ENCODE assay signal across 8 mouse cellular contexts in the genomic region with DNA sequence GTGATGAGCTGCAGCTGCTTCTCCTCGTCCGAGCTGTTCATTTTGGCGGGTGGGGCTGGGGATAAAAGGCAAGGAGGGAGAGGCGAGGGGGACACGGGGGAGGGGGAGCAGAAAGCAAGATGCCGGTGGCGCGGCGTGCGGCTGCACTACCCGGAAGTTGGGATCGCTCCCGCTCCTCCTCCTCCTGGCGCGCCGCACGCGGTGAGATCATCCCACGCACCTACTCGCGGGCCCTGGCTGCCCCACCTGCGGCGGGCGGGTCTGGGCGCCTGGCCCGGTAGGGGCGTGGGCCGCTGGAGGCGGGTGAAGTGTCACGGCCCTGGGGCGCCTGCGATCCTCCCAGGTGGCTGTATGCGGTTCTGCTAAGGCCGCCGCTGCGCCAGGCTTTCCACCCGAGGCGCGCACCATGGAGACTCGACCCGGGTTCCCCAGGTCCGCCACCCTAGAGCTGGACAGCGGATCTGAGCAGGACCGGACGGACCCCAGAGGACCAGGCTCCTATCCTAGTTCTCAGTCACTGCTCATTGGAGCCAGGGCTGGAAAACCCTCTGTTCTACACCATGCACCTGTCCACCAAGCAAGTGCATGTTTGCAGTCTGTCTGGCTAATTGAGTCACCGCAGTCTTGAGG. TPM values are rescaled to one million over a fixed set of nuclear protein-coding genes. Genes with fewer than 3 reads are reported as not detected.
DNase-seq lines count a peak whose midpoint lies in the region; ATAC-seq and TF ChIP-seq lines count a peak whose summit lies in the region.

Gene Shtn1 (minus strand): TSS at position 629 of the 630 bp plus-strand sequence.

- no peak for TF ChIP-seq CTCF in cortical plate, adult 2 months (IDR thresholded peaks at IDR 0.05; ENCODE audit: extremely low read depth, insufficient read depth, low read length)

- H3K9me3 ChIP-seq in heart, embryonic 10.5 days: no peaks in the 10 kb centered on the region
- no peaks in the 10 kb centered on the region for H3K9me3 ChIP-seq in kidney, embryonic 16.5 days (ENCODE audit: low read length)
- no peaks in the 10 kb centered on the region for H3K9me3 ChIP-seq in neural tube, embryonic 11.5 days (ENCODE audit: control insufficient read depth, low read length)

- peak within 1 kb of the TSS; percentile 88 for H3K4me3 ChIP-seq in cortical plate, adult 2 months (ENCODE audit: insufficient read depth, low read length)
- H3K4me3 ChIP-seq in heart, embryonic 10.5 days: peak within 1 kb of the TSS; percentile 81
- peak within 1 kb of the TSS; percentile 62 for H3K4me3 ChIP-seq in kidney, embryonic 16.5 days (ENCODE audit: low read length)
- peak within 1 kb of the TSS; percentile 56 for H3K4me3 ChIP-seq in neural tube, embryonic 11.5 days (ENCODE audit: low read depth, low read length)

- H3K4me2 ChIP-seq in kidney, embryonic 16.5 days (replicated peaks; ENCODE audit: low read depth, low read length): peak within 1 kb of the TSS; percentile 98
- H3K4me2 ChIP-seq in neural tube, embryonic 11.5 days (ENCODE audit: low read depth): peak within 1 kb of the TSS; percentile 99

- H3K27ac ChIP-seq in cortical plate, adult 2 months (ENCODE audit: insufficient read depth, low read length): peak within 1 kb of the TSS; percentile 76
- peak within 1 kb of the TSS; percentile 33 for H3K27ac ChIP-seq in heart, embryonic 10.5 days
- no peak within 1 kb of the TSS for H3K27ac ChIP-seq in kidney, embryonic 16.5 days (ENCODE audit: low read length)
- no peak within 1 kb of the TSS for H3K27ac ChIP-seq in neural tube, embryonic 11.5 days (ENCODE audit: low read depth, low read length)

- H3K36me3 ChIP-seq in heart, embryonic 10.5 days: no peaks in the 10 kb centered on the region
- no peaks in the 10 kb centered on the region for H3K36me3 ChIP-seq in kidney, embryonic 16.5 days (ENCODE audit: insufficient read depth, low read length)
- H3K36me3 ChIP-seq in neural tube, embryonic 11.5 days (ENCODE audit: control insufficient read depth, insufficient read depth, low read length): no peaks in the 10 kb centered on the region

- peak; percentile 78 for ATAC-seq in kidney, embryonic 16.5 days (ENCODE audit: low FRiP score, low TSS enrichment)
- no peak; the same call in 1 of the 2 replicates for ATAC-seq in neural tube, embryonic 11.5 days (ENCODE audit: insufficient read depth, low FRiP score, low TSS enrichment)

- 0 out of 2 replicates have a peak, but pooled peaks have one; percentile 42 for TF ChIP-seq POLR2A in cortical plate, adult 2 months (IDR thresholded peaks at IDR 0.05; ENCODE audit: extremely low read depth, insufficient read depth, low read length)

- WGBS in heart, embryonic 10.5 days: under 1% methylated on average over 34 of the region's 46 CpGs
- 1% methylated on average over 34 of the region's 46 CpGs for WGBS in kidney, embryonic 16.5 days
- under 1% methylated on average over 35 of the region's 46 CpGs for WGBS in neural tube, embryonic 11.5 days

- DNase-seq in layer of hippocampus, adult 11-12 months (ENCODE audit: low spot score): peak; percentile 64
- no peak for DNase-seq in layer of hippocampus, adult 9-10 months (ENCODE audit: low spot score)
- no peak for DNase-seq in heart, embryonic 10.5 days (ENCODE audit: low spot score)
- peak; percentile 13 for DNase-seq in liver
- peak; percentile 60 for DNase-seq in neural tube, embryonic 11.5 days (ENCODE audit: low spot score)
- DNase-seq in urinary bladder, postnatal 25 days (ENCODE audit: low spot score): peak; percentile 49

- peaks cover 59% of the 10 kb centered on the region for H3K27me3 ChIP-seq in heart, embryonic 10.5 days (ENCODE audit: insufficient read depth, poor library complexity, severe bottlenecking)
- peaks cover 41% of the 10 kb centered on the region for H3K27me3 ChIP-seq in kidney, embryonic 16.5 days (ENCODE audit: insufficient read depth, low read length)
- peaks cover 28% of the 10 kb centered on the region for H3K27me3 ChIP-seq in neural tube, embryonic 11.5 days (ENCODE audit: control insufficient read depth, insufficient read depth, low read length)

- H3K4me1 ChIP-seq in cortical plate, adult 2 months (ENCODE audit: control insufficient read depth, insufficient read depth, low read length): peaks cover 7% of the 10 kb centered on the region
- peaks cover 15% of the 10 kb centered on the region for H3K4me1 ChIP-seq in heart, embryonic 10.5 days
- no peaks in the 10 kb centered on the region for H3K4me1 ChIP-seq in kidney, embryonic 16.5 days (ENCODE audit: insufficient read depth, low read length)
- peaks cover 5% of the 10 kb centered on the region; the same call in 1 of the 2 replicates for H3K4me1 ChIP-seq in neural tube, embryonic 11.5 days (ENCODE audit: control insufficient read depth, insufficient read depth, low read length)

- peak within 1 kb of the TSS; percentile 66 for H3K9ac ChIP-seq in kidney, embryonic 16.5 days (replicated peaks; ENCODE audit: low read length)
- H3K9ac ChIP-seq in neural tube, embryonic 11.5 days (ENCODE audit: low read length): peak within 1 kb of the TSS; percentile 50

RNA-seq across cellular contexts. Expression of gene Shtn1, which starts in this region (rescaled TPM):
- polyA plus RNA-seq in cortical plate, adult 2 months (2012; rRNA removed): 21.8 and 23.0 TPM in 2 replicates
- 0.53 and 0.69 TPM in 2 replicates for polyA plus RNA-seq in heart, embryonic 10.5 days (2016; fragmentation: Nextera tagmentation; extraction: Ambion mirVana)
- 2.4 and 2.7 TPM in 2 replicates for polyA plus RNA-seq in kidney, embryonic 16.5 days (2015; fragmentation: Nextera tagmentation; extraction: Ambion mirVana)
- 2.7 and 3.0 TPM in 2 replicates for polyA plus RNA-seq in neural tube, embryonic 11.5 days (2014; fragmentation: Nextera tagmentation; extraction: Ambion mirVana)

Comparison
In these comparisons a context has a peak if more than half of its experiments do, and no peak if none do; other contexts are left out.
1. DNase-seq: peak in layer of hippocampus, adult 11-12 months (single experiment), liver (single experiment), neural tube, embryonic 11.5 days (single experiment) and urinary bladder, postnatal 25 days (single experiment); none in layer of hippocampus, adult 9-10 months (single experiment) and heart, embryonic 10.5 days (single experiment).
2. H3K27ac ChIP-seq: peak in cortical plate, adult 2 months (single experiment) and heart, embryonic 10.5 days (single experiment); none in kidney, embryonic 16.5 days (single experiment) and neural tube, embryonic 11.5 days (single experiment).
3. Peak in every context shown above with its lines, with median percentiles within 50 percentile points of each other: H3K4me3 ChIP-seq.